Mouse (Mus musculus): ENCODE data around the gene Gyg.
"Not testable (repeated sequence)": the region's sequence is repeated elsewhere in the genome, so short reads cannot be mapped to it uniquely, and the experiment has no call there.

The Gyg gene

DNA sequence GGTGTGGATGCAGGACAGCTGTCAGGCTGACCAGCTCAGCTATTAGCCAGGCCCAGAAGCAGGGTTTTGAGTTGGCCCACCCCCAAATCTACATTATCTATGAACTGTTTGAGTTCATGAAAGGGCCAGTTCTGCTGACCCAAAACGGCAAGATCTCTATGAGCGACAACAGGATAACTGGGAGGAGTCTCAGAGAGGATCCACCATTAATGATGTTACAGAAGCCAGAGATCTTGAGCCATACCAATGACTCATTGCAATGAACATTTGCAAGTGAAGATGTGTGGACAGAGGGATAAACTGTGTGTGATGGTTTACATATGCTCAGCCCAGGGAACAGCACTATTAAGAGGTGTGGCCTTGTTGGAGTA, 23.8 kb downstream of the Gyg start:
- DNase-seq (ENCODE audit: extremely low read depth, low read depth, low spot score) = no peak

DNA sequence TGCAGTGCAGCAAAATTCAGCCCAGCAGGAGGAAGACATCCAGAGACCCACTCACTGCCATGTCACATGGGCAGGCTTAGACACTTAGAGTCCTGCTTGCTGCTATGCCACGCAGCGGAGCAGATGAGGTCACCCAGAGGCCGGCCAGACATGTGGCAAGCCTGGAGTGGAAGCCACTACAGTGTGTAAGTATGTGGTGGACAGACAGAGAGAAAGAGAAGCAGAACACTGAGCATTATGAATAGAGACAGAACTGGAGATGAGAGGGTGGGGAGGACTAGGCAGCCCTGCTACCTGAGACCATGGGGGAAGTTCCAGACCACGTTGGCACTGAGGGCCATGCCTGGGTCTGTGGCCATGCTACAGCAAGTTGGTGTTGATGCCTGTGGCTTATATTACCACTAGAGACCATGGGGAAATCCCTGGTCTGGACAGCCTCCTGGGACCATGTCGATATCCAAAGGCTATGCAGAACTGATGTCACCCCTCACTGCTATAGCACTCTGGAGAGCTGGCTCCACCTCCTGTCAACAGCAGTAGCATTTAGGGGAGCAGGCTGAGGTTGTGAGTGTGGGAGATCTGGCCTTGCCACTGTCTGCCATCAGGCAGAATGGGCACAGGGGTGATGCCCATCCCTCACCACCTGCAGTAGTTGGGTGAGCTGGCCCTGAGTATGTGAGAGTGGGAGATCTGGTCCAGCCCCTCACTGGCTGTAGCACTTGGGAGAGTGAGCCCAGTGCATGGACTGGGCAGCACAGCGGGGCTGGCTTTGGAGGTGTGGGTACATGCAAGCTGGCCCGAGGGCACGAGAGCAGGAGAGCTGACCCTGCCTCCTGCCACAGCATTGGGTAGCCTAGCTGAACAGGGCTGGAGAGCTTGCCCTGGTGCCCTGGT, 24.4 kb downstream of the Gyg start:
- no peak for DNase-seq (ENCODE audit: extremely low read depth, low read depth, low spot score)

- no peak for DNase-seq (ENCODE audit: extremely low read depth, low read depth, low spot score)
Measured at GRCm38 (mm10) chr3:20129491-20129890, 25.6 kb downstream of the Gyg start.

- no peak for DNase-seq (ENCODE audit: extremely low read depth, low read depth, low spot score)
Measured at GRCm38 (mm10) chr3:20127047-20127595, 28.0 kb downstream of the Gyg start.

GRCm38 (mm10) chr3:20125604-20126003, 29.5 kb downstream of the Gyg start:
- DNase-seq (ENCODE audit: extremely low read depth, low read depth, low spot score) = no peak

DNA sequence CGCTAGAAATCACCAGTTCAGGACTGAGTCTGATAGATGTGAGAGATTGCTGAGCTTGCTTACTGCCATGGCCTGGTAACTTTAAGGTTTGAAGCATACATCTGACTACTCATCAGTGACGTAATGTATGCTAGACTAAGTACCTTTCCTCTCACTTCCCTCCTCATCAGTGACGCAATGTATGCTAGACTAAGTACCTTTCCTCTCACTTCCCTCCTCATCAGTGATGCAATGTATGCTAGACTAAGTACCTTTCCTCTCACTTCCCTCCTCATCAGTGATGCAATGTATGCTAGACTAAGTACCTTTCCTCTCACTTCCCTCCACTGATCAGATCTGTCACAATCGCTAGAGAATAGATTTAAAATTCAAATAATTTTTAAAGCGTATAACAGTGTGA, 33.5 kb downstream of the Gyg start:
- not testable (repeated sequence) for DNase-seq (ENCODE audit: extremely low read depth, low read depth, low spot score)

GRCm38 (mm10) chr3:20119686-20120244, 35.4 kb downstream of the Gyg start:
- no peak for DNase-seq (ENCODE audit: extremely low read depth, low read depth, low spot score)

- no peak for DNase-seq (ENCODE audit: extremely low read depth, low read depth, low spot score)
Measured at GRCm38 (mm10) chr3:20119044-20119591, 36.0 kb downstream of the Gyg start.

GRCm38 (mm10) chr3:20111913-20112312, 43.2 kb downstream of the Gyg start:
- no peak for DNase-seq (ENCODE audit: extremely low read depth, low read depth, low spot score)

GRCm38 (mm10) chr3:20108881-20109280, 46.2 kb downstream of the Gyg start:
- DNase-seq (ENCODE audit: extremely low read depth, low read depth, low spot score) = no peak

DNA sequence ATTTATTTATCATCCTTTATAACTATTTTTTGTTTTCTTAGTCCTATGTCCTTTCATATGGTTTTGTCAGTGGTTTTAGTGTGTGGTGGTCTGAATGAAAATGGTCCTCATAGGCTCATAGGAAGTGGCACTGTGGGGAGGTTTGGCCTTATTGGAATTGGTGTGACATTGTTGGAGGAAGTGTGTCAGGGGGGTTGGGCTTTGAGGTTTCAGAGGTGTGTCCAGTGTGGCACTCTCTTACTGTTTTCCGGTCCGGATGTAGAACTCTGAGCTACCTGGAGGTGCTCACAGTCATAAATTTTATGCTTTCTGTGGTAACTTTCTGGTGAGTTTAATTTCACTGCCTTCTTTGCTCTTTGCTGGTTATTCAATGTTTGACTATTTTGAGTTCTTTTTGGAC, 50.3 kb downstream of the Gyg start:
- no peak for DNase-seq (ENCODE audit: extremely low read depth, low read depth, low spot score)

DNA sequence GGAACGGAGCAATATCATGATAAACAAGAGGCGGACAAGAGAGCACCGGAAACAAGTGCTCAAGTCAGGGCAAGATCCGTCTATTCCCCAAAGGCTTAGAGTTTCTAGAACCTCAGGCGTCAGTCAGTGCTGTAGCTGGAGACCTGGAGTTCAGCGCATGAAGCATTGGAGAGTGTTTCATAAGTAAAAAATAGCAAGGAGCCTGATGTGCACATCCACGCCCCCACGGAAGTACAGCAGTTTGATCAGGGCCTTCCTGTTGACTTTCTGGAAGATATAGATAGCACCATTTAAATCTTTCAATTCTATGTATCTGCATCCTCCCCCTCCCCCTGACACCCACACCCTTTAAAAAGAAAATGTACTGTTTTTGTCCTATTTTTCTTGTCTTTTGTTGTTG, 50.8 kb downstream of the Gyg start:
- DNase-seq (ENCODE audit: extremely low read depth, low read depth, low spot score) = no peak

- peak; percentile 19 for DNase-seq (ENCODE audit: extremely low read depth, low read depth, low spot score)
Measured at GRCm38 (mm10) chr3:20103830-20104229, 51.3 kb downstream of the Gyg start.

GRCm38 (mm10) chr3:20082161-20082560, 73.0 kb downstream of the Gyg start:
- no peak for DNase-seq (ENCODE audit: extremely low read depth, low read depth, low spot score)

DNA sequence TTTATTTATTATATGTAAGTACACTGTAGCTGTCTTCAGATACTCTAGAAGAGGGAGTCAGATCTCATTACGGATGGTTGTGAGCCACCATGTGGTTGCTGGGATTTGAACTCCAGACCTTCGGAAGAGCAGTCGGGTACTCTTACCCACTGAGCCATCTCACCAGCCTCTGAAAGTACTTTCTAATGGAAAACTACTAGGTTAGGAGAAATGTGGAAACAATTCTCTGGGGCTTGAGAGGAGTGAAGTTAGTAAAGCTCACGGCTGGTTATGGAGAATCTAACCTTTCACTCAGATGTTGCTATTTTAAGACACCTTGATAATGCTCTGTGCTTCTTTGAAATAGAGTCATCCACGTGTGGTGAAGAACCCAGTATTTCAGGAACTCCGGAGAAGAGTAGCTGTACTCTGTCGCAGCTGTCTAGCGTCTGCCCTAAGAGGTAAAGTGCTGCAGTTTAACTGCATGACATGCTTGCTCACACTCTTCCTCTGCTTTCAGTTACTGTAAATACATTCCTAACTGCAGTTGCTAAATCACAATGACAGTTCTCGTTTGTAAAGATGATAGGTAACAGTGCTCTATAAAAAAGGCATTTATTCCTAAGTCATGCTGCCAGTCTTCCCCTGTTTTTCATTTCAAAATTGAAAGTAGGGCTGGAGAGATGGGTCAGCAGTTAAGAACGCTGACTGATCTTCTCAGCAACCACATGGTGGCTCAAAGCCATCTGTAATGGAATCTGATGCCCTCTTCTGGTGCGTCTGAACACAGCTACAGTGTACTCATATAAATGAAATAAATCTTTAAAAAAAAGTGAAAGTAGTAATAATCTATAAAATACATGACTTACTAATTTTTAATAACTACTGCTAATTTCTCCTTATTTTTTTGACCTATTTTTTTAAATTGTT, 78.7 kb downstream of the Gyg start:
- DNase-seq (ENCODE audit: extremely low read depth, low read depth, low spot score) = no peak

All from fat pad, adult 2 months (tissue).